Mouse (Mus musculus) lung, postnatal 0 days (tissue): ENCODE measurements at regions not wholly inside any gene's neighbourhood (a gene's known extent, or its start where the extent isn't known, plus 50 kb on each side); places are given as distances from the start of the nearest gene placed in this dataset.

Source experiments
- ATAC-seq: fragments of 200-750 bp; cut with Nextera tagmentation; 2 replicates; pipeline ENCODE4 v1.8.0; 2017; ENCODE audit warnings: moderate library complexity
- DNase-seq: peaks from one replicate; pipeline ENCODE4 v3.0.0-alpha.2; 2016; ENCODE audit warnings: low spot score
- H3K27ac ChIP-seq: fragments of 300-500 bp; sonication (generic); 2 replicates; pipeline ENCODE4 v1.5.1; 2014; ENCODE audit warnings: antibody characterized with exemption, mild to moderate bottlenecking, low read length, mixed read lengths
- H3K27me3 ChIP-seq: fragments of 300-500 bp; sonication (generic); replicated peaks from 2 replicates; pipeline ENCODE4 v1.6.1; 2014; ENCODE audit warnings: low read length, mixed read lengths; ENCODE audit not compliant: insufficient read depth
- H3K36me3 ChIP-seq: fragments of 300-500 bp; sonication (generic); 2 replicates; pipeline ENCODE4 v1.6.1; 2014; ENCODE audit warnings: low read length, mixed read lengths; ENCODE audit not compliant: insufficient read depth
- H3K4me1 ChIP-seq: fragments of 300-500 bp; sonication (generic); 2 replicates; pipeline ENCODE4 v1.6.1; 2014; ENCODE audit warnings: antibody characterized with exemption, low read depth, low read length, mixed read lengths; ENCODE audit not compliant: insufficient read depth
- H3K4me2 ChIP-seq: fragments of 300-500 bp; sonication (generic); replicated peaks from 2 replicates; pipeline ENCODE4 v1.6.1; 2014; ENCODE audit warnings: low read depth, mild to moderate bottlenecking, low read length, moderate library complexity, mixed read lengths
- H3K4me3 ChIP-seq: fragments of 300-500 bp; sonication (generic); 2 replicates; pipeline ENCODE4 v1.5.1; 2014; ENCODE audit warnings: low read depth, low read length
- H3K9ac ChIP-seq: fragments of 300-500 bp; sonication (generic); replicated peaks from 2 replicates; pipeline ENCODE4 v1.6.1; 2014; ENCODE audit warnings: low read depth, mild to moderate bottlenecking
- H3K9me3 ChIP-seq: fragments of 300-500 bp; sonication (generic); 2 replicates; pipeline ENCODE4 v1.6.1; 2016; ENCODE audit warnings: low read length, mixed read lengths
- CTCF ChIP-seq: IDR thresholded peaks from 2 replicates; pipeline ENCODE4 v1.5.1; 2016; ENCODE audit warnings: antibody characterized with exemption, mild to moderate bottlenecking
- EP300 ChIP-seq: IDR thresholded peaks from 2 replicates; pipeline ENCODE4 v1.6.1; 2016; ENCODE audit warnings: antibody characterized with exemption, mild to moderate bottlenecking, control low read depth
- WGBS: fragments of 180-500 bp; shearing (Covaris S2); extraction: QIAGEN DNeasy Blood & Tissue Kit; methylation state at CpG from one replicate; pipeline ENCODE4 v1.1.7; 2014; 5-methylcytosine and 5-hydroxymethylcytosine counted together

GRCm38 (mm10) chr19:15516566-15517305 is 430.4 kb downstream of the Psat1 start:
- no peaks in the 10 kb centered on the region for H3K36me3 ChIP-seq
- no peak overlapping the region for H3K9ac ChIP-seq
- WGBS, result 25% methylated on average over 17 of the region's 17 CpGs
- no peaks in the 10 kb centered on the region for H3K27me3 ChIP-seq
- ATAC-seq (no peak), DNase-seq (no peak)
- no peak overlapping the region for H3K4me2 ChIP-seq
- TF ChIP-seq EP300, result no peak
- no peak for TF ChIP-seq CTCF
- H3K4me3 ChIP-seq, result no peak overlapping the region
- no peaks in the 10 kb centered on the region for H3K4me1 ChIP-seq
- no peak overlapping the region for H3K27ac ChIP-seq
- no peaks in the 10 kb centered on the region for H3K9me3 ChIP-seq

GRCm38 (mm10) chr19:15513197-15513596 is 433.9 kb downstream of the Psat1 start:
- Histone ChIP-seq H3K27ac (no peak overlapping the region), H3K27me3 (no peaks in the 10 kb centered on the region), H3K9ac (no peak overlapping the region), H3K4me2 (no peak overlapping the region), H3K36me3 (no peaks in the 10 kb centered on the region), H3K4me3 (no peak overlapping the region), H3K9me3 (no peaks in the 10 kb centered on the region), H3K4me1 (no peaks in the 10 kb centered on the region)
- ATAC-seq (no peak), DNase-seq (no peak)
- TF ChIP-seq CTCF, result no peak
- no peak for TF ChIP-seq EP300
- WGBS, result 70% methylated on average over 4 of the region's 4 CpGs

DNA sequence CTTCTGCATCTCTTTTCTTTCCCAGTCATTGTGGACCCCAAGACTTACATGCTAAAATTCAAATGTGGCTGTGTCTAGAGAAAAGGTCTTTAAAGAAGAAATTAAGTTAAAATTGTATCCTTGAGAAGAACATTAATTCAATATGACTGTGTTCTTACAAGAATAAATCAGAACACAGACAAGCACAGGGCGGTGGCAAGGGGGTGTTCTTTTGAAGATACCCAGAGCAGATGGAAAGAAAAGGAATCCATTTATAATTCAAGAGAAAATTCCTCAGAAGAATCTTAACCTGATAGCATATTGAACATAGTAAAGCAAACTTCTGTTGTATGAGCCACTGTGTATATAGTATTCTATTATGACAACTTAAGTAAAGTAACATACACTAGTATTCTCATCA is 436.7 kb downstream of the Psat1 start:
- H3K27ac ChIP-seq, result no peak overlapping the region
- H3K36me3 ChIP-seq, result no peaks in the 10 kb centered on the region
- no peak overlapping the region for H3K9ac ChIP-seq
- H3K4me3 ChIP-seq, result no peak overlapping the region
- TF ChIP-seq EP300, result no peak
- TF ChIP-seq CTCF, result no peak
- ATAC-seq (no peak), DNase-seq (no peak)
- H3K9me3 ChIP-seq, result no peaks in the 10 kb centered on the region
- no peaks in the 10 kb centered on the region for H3K4me1 ChIP-seq
- H3K4me2 ChIP-seq, result no peak overlapping the region
- WGBS, result 96% methylated on average over 1 of the region's 1 CpGs
- no peaks in the 10 kb centered on the region for H3K27me3 ChIP-seq

GRCm38 (mm10) chr19:15502985-15503354 is 444.2 kb downstream of the Psat1 start:
- WGBS, result 79% methylated on average over 1 of the region's 1 CpGs
- TF ChIP-seq EP300 (no peak), CTCF (no peak)
- Histone ChIP-seq H3K4me2 (no peak overlapping the region), H3K9me3 (no peaks in the 10 kb centered on the region), H3K27me3 (no peaks in the 10 kb centered on the region), H3K4me3 (no peak overlapping the region), H3K4me1 (no peaks in the 10 kb centered on the region), H3K36me3 (no peaks in the 10 kb centered on the region), H3K27ac (no peak overlapping the region), H3K9ac (no peak overlapping the region)
- ATAC-seq (no peak), DNase-seq (no peak)

- no peaks in the 10 kb centered on the region for H3K9me3 ChIP-seq
- no peaks in the 10 kb centered on the region for H3K36me3 ChIP-seq
- H3K27me3 ChIP-seq, result no peaks in the 10 kb centered on the region
- WGBS, result 64% methylated on average over 9 of the region's 9 CpGs
- no peak for ATAC-seq
- no peak overlapping the region for H3K4me3 ChIP-seq
- no peaks in the 10 kb centered on the region for H3K4me1 ChIP-seq
- no peak for DNase-seq
- no peak for TF ChIP-seq EP300
- TF ChIP-seq CTCF, result no peak
- no peak overlapping the region for H3K27ac ChIP-seq
- no peak overlapping the region for H3K4me2 ChIP-seq
- H3K9ac ChIP-seq, result no peak overlapping the region
Observed at GRCm38 (mm10) chr19:15502315-15502984, 444.7 kb downstream of the Psat1 start.

DNA sequence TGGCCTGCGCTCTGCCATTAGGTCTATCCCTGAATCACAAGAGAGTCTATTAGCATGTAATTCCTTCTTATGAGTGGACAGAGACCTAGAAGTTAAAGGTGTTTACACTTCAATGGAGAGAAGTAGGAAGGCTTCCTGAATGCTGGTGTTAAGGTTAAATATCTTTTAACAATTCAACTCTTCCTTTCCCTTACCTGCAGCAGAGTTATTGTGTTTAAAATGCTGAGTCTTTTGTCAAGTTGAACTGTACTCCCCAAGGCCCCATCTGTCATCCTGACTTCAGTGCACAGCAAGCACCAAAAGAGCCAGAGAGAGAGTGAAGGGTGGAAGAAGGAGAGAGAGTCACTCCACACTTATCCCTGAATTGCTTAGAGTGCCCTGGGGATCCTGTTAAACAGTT is 451.6 kb downstream of the Psat1 start:
- no peak overlapping the region for H3K9ac ChIP-seq
- TF ChIP-seq EP300 (no peak), CTCF (no peak)
- ATAC-seq (no peak), DNase-seq (no peak)
- no peaks in the 10 kb centered on the region for H3K36me3 ChIP-seq
- H3K9me3 ChIP-seq, result no peaks in the 10 kb centered on the region
- no peak overlapping the region for H3K4me2 ChIP-seq
- H3K4me3 ChIP-seq, result no peak overlapping the region
- no peak overlapping the region for H3K27ac ChIP-seq
- H3K4me1 ChIP-seq, result no peaks in the 10 kb centered on the region
- H3K27me3 ChIP-seq, result no peaks in the 10 kb centered on the region
- 90% methylated on average over 1 of the region's 1 CpGs for WGBS
